Mouse (Mus musculus) hindbrain, embryonic 12.5 days (tissue): ENCODE measurements at regions not wholly inside any gene's neighbourhood (a gene's known extent, or its start where the extent isn't known, plus 50 kb on each side); places are given as distances from the start of the nearest gene placed in this dataset.

Source experiments
- ATAC-seq: fragments of 200-750 bp; cut with Nextera tagmentation; 2 replicates; pipeline ENCODE4 v1.8.0; 2017; ENCODE audit warnings: moderate TSS enrichment; ENCODE audit not compliant: low FRiP score
- H3K27ac ChIP-seq: fragments of 300-500 bp; sonication (generic); 2 replicates; pipeline ENCODE4 v1.5.1; 2016; ENCODE audit warnings: mild to moderate bottlenecking
- H3K27me3 ChIP-seq: fragments of 300-500 bp; sonication (generic); 2 replicates; pipeline ENCODE4 v1.6.1; 2016; ENCODE audit warnings: mild to moderate bottlenecking
- H3K36me3 ChIP-seq: fragments of 300-500 bp; sonication (generic); 2 replicates; pipeline ENCODE4 v1.6.1; 2016; ENCODE audit warnings: mild to moderate bottlenecking
- H3K4me1 ChIP-seq: fragments of 300-500 bp; sonication (generic); 2 replicates; pipeline ENCODE4 v1.6.1; 2016
- H3K4me2 ChIP-seq: fragments of 300-500 bp; sonication (generic); replicated peaks from 2 replicates; pipeline ENCODE4 v1.6.1; 2016; ENCODE audit warnings: mild to moderate bottlenecking
- H3K4me3 ChIP-seq: fragments of 300-500 bp; sonication (generic); 2 replicates; pipeline ENCODE4 v1.5.1; 2016; ENCODE audit warnings: mild to moderate bottlenecking
- H3K9ac ChIP-seq: fragments of 300-500 bp; sonication (generic); 2 replicates; pipeline ENCODE4 v1.6.1; 2016; ENCODE audit warnings: mild to moderate bottlenecking, moderate library complexity
- H3K9me3 ChIP-seq: fragments of 300-500 bp; sonication (generic); replicated peaks from 2 replicates; pipeline ENCODE4 v1.6.1; 2016; ENCODE audit warnings: mild to moderate bottlenecking
- WGBS: fragments of 180-500 bp; shearing (Covaris S2); methylation state at CpG from one replicate; pipeline ENCODE4 v1.1.7; 2016; 5-methylcytosine and 5-hydroxymethylcytosine counted together

DNA sequence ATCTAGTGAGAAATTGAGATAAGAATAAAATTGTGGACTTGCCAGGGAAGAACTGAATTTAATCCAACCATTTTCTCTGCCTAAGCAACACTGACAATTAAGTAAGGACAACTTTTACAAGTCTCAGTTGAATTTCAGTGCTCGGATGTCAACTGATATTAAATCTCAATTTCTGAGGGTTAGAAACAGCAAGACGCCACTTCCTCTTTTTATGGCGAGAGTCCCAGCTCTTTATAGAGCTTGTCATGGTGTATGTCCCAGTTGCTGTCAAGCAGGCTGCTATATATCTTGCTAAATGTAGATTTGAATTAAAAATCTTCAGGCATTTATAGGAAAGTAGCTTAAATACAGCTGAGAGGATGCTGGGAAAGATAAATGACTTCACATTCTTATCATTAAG, 697.8 kb upstream of the Got2 start:
- no peak overlapping the region for H3K9ac ChIP-seq
- no peaks in the 10 kb centered on the region for H3K9me3 ChIP-seq
- no peak overlapping the region for H3K4me2 ChIP-seq
- H3K27ac ChIP-seq: no peak overlapping the region
- H3K4me1 ChIP-seq: no peaks in the 10 kb centered on the region
- H3K27me3 ChIP-seq: no peaks in the 10 kb centered on the region
- H3K4me3 ChIP-seq: no peak overlapping the region
- 76% methylated on average over 3 of the region's 3 CpGs for WGBS
- H3K36me3 ChIP-seq: no peaks in the 10 kb centered on the region
- ATAC-seq: no peak

DNA sequence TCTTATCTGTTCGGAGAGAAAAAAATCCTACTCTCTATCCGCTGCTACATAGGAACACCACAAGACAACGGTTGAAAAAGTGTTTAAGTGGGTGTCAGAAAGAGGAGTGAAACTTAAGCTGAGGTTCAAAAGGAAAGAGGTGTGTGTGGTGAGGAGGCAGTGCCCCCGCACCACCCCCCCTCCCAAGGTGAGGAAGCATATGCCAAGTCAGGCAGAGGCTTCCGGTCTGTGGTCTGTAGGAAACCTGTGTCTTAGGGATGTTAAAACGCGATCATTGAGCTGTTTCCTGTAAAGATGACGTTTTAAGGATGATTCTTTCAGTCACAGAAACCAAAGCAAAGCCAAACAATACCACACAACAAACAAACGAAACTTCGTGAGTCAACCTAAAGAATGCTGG, 664.2 kb upstream of the Got2 start:
- Histone ChIP-seq H3K36me3 (no peaks in the 10 kb centered on the region), H3K4me1 (peaks cover 4% of the 10 kb centered on the region; the same call in 1 of the 2 replicates), H3K4me3 (no peak overlapping the region), H3K4me2 (no peak overlapping the region), H3K27me3 (no peaks in the 10 kb centered on the region), H3K9me3 (no peaks in the 10 kb centered on the region), H3K27ac (no peak overlapping the region), H3K9ac (no peak overlapping the region)
- 85% methylated on average over 10 of the region's 10 CpGs for WGBS
- no peak for ATAC-seq

DNA sequence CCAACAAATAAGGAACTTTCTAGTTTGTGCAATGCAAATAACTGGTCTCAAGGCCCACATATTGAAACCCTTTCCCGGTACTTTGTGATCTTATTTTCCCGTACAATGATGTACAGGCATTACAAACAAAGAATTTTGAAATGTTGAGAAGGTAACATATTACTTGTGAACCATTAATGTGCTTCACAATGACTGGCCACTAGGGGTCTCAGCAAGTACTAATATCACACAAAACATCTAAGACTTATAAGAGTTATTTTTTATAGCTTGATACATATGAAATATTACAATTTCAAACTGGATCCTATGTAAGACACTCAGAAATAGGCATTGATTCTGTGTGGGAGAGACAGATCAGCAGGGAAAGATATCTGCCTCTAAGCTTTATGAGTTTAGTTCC, 662.1 kb upstream of the Got2 start:
- Histone ChIP-seq H3K4me1 (peaks cover 4% of the 10 kb centered on the region; the same call in 1 of the 2 replicates), H3K9ac (no peak overlapping the region), H3K4me3 (no peak overlapping the region), H3K36me3 (no peaks in the 10 kb centered on the region), H3K9me3 (no peaks in the 10 kb centered on the region), H3K27me3 (no peaks in the 10 kb centered on the region), H3K4me2 (no peak overlapping the region), H3K27ac (no peak overlapping the region)
- WGBS: 92% methylated on average over 2 of the region's 2 CpGs
- ATAC-seq: no peak

DNA sequence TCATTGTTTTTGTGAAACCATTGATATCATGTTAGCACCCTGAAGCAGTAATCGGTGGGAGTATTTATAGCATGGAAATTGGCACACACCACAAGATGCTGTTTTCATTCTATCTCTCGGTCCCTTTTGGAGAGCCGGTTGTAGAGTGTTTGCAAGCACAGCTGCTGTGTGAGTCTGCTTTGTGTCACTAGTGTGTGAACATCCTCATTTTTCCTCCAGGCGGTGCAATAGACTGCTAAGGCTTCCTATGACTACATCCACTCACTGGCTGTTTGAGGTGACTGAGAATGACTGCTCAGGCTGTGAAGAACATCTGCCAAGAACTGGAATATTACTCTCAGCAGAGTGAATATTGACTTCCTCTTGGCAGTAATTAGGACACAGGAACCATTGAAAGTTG, 660.3 kb upstream of the Got2 start:
- H3K4me1 ChIP-seq: peaks cover 4% of the 10 kb centered on the region; the same call in 1 of the 2 replicates
- no peak overlapping the region for H3K4me3 ChIP-seq
- H3K9me3 ChIP-seq: no peaks in the 10 kb centered on the region
- H3K27ac ChIP-seq: no peak overlapping the region
- no peak overlapping the region for H3K4me2 ChIP-seq
- 76% methylated on average over 4 of the region's 4 CpGs for WGBS
- no peaks in the 10 kb centered on the region for H3K36me3 ChIP-seq
- no peaks in the 10 kb centered on the region for H3K27me3 ChIP-seq
- ATAC-seq: peak; percentile 74
- H3K9ac ChIP-seq: no peak overlapping the region

DNA sequence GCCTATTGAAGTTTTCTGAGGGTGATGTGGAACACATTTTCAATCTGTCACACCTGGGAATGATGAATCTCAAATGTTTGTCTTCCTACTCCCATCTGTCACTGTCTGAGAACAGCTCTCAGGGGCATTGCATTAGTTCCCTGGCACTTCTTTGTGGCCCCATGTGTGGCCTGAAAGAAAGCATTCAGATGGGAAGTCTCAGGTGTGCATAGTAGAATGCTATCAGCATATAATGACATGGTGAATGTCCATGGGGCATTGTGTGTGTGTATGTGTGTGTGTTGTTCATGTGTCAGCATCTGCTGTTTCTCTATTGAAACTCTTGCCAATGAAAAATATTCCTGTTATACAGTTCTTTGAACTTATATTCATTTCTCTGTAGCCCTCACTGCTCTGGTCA, 659.8 kb upstream of the Got2 start:
- Histone ChIP-seq H3K36me3 (no peaks in the 10 kb centered on the region), H3K4me2 (no peak overlapping the region), H3K27ac (no peak overlapping the region), H3K9me3 (no peaks in the 10 kb centered on the region), H3K4me3 (no peak overlapping the region), H3K4me1 (peaks cover 4% of the 10 kb centered on the region; the same call in 1 of the 2 replicates), H3K27me3 (no peaks in the 10 kb centered on the region), H3K9ac (no peak overlapping the region)
- peak; percentile 83 for ATAC-seq

DNA sequence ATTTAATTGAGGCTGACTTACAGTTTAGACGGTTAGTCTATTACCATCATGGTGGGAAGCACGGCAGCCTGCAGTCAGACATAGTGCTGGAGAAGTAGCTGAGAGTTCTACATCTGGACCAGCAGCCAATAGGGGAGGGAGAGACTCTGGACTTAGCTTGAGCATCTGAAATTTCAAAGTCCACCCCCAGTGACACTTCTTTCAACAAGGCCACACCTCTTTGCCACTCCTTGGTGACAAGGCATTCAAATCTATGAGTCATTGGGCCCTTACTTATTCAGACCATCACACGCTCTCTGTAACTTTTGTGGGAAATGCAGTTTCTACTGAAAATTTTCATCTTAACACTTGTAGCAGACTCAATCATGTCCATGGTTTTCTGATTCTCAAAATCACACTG, 653.9 kb upstream of the Got2 start:
- H3K9me3 ChIP-seq: no peaks in the 10 kb centered on the region
- no peaks in the 10 kb centered on the region for H3K4me1 ChIP-seq
- WGBS: 90% methylated on average over 3 of the region's 3 CpGs
- no peaks in the 10 kb centered on the region for H3K27me3 ChIP-seq
- ATAC-seq: no peak
- no peak overlapping the region for H3K4me2 ChIP-seq
- H3K4me3 ChIP-seq: no peak overlapping the region
- no peaks in the 10 kb centered on the region for H3K36me3 ChIP-seq
- H3K27ac ChIP-seq: no peak overlapping the region
- H3K9ac ChIP-seq: no peak overlapping the region

DNA sequence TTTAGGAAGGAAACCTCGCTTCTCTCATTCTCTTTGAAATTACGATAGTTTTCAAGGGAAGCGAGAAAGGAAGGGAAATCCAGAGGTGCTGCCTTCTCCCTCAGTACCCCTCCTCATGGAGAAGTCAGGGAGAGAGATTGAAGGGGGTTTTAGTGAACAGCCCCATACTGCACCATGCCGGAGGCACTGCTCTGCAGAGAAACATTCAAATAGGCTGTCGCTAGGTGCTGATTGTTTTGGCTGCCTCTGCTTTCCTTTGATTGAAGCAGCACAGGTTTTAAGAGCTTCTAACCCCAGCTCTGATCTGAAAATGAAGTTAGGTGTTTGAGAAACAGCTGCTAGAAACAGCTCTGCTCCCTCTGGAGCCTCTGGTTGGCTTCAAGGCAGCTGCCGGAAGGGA, 610.5 kb upstream of the Got2 start:
- Histone ChIP-seq H3K4me1 (no peaks in the 10 kb centered on the region), H3K27ac (no peak overlapping the region; the same call in 1 of the 2 replicates), H3K4me3 (no peak overlapping the region), H3K9ac (no peak overlapping the region), H3K4me2 (no peak overlapping the region), H3K9me3 (no peaks in the 10 kb centered on the region), H3K36me3 (no peaks in the 10 kb centered on the region), H3K27me3 (no peaks in the 10 kb centered on the region)
- 77% methylated on average over 6 of the region's 6 CpGs for WGBS
- ATAC-seq: no peak

DNA sequence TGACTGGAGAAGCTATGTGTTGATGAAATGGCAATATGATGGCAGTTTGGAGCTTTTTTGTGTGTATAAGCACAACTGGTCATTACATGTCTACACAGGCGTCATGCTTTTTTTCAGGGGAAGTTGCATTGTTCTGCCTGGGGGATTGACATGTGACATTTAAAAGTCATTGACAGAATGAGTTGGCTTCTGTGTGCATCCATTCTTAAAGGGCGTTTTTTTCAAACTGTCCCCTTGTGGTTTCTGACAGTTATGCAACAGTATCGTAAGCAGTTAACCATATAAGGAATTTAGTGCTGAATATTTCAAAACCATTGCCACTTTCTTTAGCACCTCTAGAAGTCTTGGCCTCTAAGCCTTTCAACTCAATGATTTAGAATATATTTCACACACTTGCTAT, 607.1 kb upstream of the Got2 start:
- no peak overlapping the region for H3K9ac ChIP-seq
- H3K4me3 ChIP-seq: no peak overlapping the region
- WGBS: 85% methylated on average over 3 of the region's 3 CpGs
- no peak overlapping the region for H3K4me2 ChIP-seq
- no peaks in the 10 kb centered on the region for H3K9me3 ChIP-seq
- ATAC-seq: no peak
- H3K27ac ChIP-seq: no peak overlapping the region
- H3K36me3 ChIP-seq: no peaks in the 10 kb centered on the region
- no peaks in the 10 kb centered on the region for H3K27me3 ChIP-seq
- H3K4me1 ChIP-seq: no peaks in the 10 kb centered on the region

DNA sequence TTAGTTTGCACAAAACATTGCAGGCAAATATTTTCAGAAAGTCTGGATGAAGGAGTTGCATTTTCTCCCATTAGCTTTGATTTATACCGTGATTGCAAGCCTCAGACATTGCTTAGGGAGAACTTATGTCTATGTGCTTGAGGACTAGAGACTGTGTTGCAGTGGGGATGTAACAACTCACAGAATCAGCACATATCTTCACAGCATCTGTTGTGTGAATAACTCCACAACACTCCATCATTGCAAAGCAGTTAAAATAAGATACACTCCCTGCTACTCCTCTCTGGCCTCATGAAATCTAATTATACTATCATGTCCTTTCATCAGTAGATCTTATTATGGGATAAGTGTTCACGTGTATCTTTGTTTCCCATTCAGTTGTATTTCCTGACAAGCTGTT, 601.5 kb upstream of the Got2 start:
- Histone ChIP-seq H3K9ac (no peak overlapping the region), H3K27ac (no peak overlapping the region), H3K27me3 (no peaks in the 10 kb centered on the region), H3K9me3 (no peaks in the 10 kb centered on the region), H3K4me3 (no peak overlapping the region), H3K4me2 (no peak overlapping the region), H3K4me1 (peaks cover 5% of the 10 kb centered on the region; the same call in 1 of the 2 replicates), H3K36me3 (no peaks in the 10 kb centered on the region)
- ATAC-seq: no peak
- 69% methylated on average over 2 of the region's 2 CpGs for WGBS

DNA sequence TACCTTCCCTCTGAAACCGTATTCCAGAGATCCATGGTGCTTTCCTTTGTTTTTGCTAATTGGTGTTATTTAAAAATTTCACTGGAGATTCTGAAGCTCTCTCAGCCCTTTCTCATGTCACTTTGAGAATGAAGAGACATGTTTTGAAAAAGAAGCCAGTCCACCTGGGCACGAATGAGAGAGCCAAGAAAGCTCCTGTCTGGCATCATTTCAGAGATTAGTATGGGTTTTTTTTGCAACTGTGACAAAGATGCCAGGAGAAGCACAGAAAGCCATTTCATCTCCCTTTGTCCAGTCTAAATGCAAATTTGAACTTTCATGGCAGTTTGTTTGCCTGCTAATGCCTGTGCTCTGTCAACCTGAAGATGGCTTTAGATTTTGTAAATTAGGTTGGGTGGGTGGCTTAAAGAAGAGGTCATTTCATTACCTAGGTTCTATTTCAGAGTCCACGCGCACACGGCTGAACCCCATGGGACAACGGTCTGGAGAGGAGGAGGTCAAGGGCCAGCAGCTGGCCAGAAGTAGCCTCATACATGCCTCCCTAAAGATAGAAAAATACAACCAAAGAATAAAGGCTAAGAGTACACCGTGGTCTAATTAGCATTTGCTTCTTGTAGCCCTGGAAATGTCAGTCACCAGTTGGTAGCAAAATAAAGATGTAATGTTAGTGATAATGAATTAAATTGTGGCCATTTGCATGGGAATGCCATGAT, 600.5 kb upstream of the Got2 start:
- Histone ChIP-seq H3K9me3 (no peaks in the 10 kb centered on the region), H3K36me3 (no peaks in the 10 kb centered on the region), H3K27me3 (no peaks in the 10 kb centered on the region), H3K4me3 (no peak overlapping the region), H3K4me2 (no peak overlapping the region), H3K4me1 (peaks cover 5% of the 10 kb centered on the region; the same call in 1 of the 2 replicates), H3K9ac (no peak overlapping the region), H3K27ac (no peak overlapping the region)
- no peak for ATAC-seq
- WGBS: 48% methylated on average over 7 of the region's 7 CpGs

DNA sequence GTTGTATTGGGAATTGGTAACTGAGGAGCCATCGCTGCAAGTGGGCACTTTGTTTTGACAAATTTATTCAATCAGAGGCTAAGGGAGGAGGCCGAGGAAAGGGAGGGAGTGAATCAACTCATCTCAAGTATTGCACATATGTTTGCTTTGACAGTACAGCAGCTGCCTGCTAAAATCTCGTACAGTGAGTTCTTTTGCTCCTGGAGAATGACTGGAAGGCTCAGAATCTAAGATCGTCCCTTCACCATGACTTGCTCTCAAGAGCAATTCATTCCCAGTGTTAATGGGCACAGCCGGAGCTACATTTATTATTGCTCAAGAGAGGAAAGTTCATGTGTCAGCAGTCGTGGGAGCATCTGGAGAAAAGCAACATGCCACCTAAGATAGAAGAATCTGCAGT, 567.6 kb upstream of the Got2 start:
- ATAC-seq: peak; percentile 46
- 29% methylated on average over 6 of the region's 6 CpGs for WGBS
- H3K4me2 ChIP-seq: peak overlapping the region; percentile 35; the same call in 1 of the 2 replicates

DNA sequence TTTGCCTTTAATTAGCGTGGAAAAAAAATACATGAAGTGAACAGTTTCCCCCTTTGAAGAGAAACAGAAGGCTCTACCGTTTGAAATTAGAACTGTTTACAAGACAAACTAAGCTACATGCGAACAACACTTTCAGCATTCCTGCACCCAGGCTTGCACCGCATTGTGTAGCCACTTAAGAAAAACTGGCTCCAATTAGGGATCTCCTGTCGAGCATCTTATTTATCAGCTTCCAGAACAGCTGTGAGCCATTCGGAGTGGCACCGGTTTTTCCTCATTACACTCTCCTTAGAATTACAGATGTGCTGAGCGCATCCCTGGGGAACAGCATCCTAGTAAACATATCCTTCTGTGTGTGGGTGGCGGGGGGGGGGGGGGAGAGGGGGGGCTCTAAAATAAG, 567.0 kb upstream of the Got2 start:
- H3K4me2 ChIP-seq: peak overlapping the region; percentile 35
- ATAC-seq: peak; percentile 77
- no peaks in the 10 kb centered on the region for H3K27me3 ChIP-seq
- no peaks in the 10 kb centered on the region for H3K9me3 ChIP-seq
- H3K9ac ChIP-seq: no peak overlapping the region
- 24% methylated on average over 9 of the region's 9 CpGs for WGBS
- peaks cover 2% of the 10 kb centered on the region; the same call in 1 of the 2 replicates for H3K4me1 ChIP-seq
- no peaks in the 10 kb centered on the region for H3K36me3 ChIP-seq
- H3K4me3 ChIP-seq: no peak overlapping the region
- no peak overlapping the region for H3K27ac ChIP-seq

More for the DNA sequence above, 567.6 kb upstream of the Got2 start:
- no peaks in the 10 kb centered on the region for H3K9me3 ChIP-seq
- no peaks in the 10 kb centered on the region for H3K36me3 ChIP-seq
- H3K4me1 ChIP-seq: peaks cover 2% of the 10 kb centered on the region; the same call in 1 of the 2 replicates
- H3K9ac ChIP-seq: no peak overlapping the region
- no peaks in the 10 kb centered on the region for H3K27me3 ChIP-seq
- no peak overlapping the region for H3K4me3 ChIP-seq
- H3K27ac ChIP-seq: no peak overlapping the region

DNA sequence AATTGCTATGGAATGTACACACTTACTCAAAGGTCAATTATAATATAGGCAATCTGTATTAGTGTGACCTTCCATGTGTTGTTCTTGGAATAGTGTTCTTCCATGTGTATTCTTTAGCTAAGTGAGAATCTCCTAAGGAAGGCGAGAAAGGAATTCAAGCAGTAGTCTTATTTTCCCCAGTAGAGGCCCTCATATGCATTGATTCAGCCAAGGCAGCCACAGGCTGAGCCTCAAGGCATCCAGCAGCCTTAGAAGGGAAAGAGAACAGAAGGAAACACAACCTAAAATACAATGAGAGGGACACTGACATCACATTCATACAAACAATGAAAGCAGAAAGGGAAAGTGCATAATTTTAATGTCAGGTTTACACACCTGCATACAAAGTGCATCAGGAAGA, 541.4 kb upstream of the Got2 start:
- H3K4me2 ChIP-seq: no peak overlapping the region
- no peak overlapping the region for H3K27ac ChIP-seq
- WGBS: 58% methylated on average over 1 of the region's 1 CpGs
- no peak overlapping the region for H3K9ac ChIP-seq
- H3K9me3 ChIP-seq: no peaks in the 10 kb centered on the region
- no peak for ATAC-seq
- no peaks in the 10 kb centered on the region for H3K27me3 ChIP-seq
- no peak overlapping the region for H3K4me3 ChIP-seq
- H3K4me1 ChIP-seq: no peaks in the 10 kb centered on the region
- no peaks in the 10 kb centered on the region for H3K36me3 ChIP-seq
